Mouse (Mus musculus): ENCODE measurements at regions not wholly inside any gene's neighbourhood (a gene's known extent, or its start where the extent isn't known, plus 50 kb on each side); places are given as distances from the start of the nearest gene placed in this dataset.
A peak's percentile ranks its signal among the peaks of the same experiment; 100 is the strongest.

DNA sequence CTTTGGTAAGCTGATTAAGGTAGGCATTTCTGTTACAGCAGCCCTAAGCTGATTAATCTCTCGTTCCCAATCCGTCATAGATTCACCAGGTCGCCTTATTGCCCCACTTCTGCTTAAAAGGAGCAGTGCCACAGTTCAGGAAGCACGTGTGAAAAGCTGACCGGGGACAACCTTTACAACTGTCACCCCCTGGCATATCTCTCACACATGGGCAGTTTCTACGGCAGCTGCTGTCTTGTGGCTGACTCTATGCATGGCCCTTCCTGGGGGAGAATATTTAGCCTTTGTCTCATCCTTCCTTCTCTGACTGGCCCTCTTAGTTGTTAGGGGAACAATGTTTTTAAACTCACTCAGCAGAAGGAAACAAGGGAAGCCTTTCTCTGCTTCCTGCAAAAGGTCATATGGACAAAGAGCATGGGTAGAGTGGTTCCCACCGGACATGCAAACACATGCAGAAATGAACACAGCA lies 290.9 kb upstream of the Rnaseh2b start:
- peak; percentile 36 for DNase-seq (ENCODE audit: low spot score)

DNA sequence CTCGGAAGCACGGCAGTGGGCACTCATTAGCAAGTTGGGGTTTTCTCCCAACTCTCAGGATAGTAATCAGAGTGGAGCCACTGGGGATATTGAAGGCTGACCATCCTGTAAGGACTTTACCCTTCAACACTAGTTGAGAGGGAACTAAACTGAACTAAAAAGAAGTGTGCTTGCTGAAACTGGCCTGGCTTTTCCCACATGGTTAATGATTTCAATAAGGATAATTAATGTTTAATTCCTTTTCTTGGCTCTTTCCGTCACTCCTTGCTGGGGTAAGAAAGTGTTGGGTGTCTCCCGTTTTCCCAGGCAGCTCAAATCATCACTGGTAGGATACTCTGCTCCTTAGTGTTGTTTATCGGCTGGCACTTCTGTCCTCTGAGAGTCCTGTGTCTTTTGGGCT lies 290.3 kb upstream of the Rnaseh2b start:
- no peak for DNase-seq (ENCODE audit: low spot score)

DNA sequence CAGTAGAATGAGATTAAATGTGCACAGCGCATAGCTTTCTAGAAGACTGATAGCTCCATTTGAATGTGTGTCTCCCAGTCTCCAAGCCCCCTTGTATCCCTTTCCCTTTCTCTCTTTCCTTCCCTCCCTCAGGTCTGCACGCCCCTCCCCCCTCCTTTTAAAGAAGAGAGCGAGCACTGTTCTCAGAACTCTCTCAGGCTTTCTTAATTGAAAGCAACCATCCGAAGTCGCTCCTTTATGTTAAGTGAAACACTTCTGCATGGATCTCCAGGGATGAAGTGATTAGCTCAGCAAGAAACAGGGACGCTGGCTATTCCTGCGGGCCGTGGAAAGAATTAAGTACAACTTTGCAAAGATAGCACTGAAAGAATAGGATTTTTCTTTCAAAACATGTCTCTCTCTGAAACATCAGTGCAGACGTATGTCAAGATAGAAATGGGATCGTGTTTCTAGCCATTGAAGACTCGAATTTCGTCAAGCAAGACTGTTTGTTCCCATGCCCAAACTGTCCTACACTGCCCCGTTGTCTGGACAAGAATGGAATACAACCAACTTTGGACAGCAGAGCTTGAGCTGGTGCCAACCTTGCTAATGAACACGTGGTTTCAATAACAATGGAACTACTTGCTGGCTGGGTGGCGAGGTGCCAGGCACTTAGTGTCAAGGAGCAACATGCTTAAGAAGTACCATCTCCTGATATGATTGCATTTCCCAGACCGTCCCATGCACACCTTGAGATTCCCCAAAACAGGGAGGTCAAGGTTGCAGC lies 289.2 kb upstream of the Rnaseh2b start:
- peak; percentile 24 for DNase-seq (ENCODE audit: low spot score)

DNA sequence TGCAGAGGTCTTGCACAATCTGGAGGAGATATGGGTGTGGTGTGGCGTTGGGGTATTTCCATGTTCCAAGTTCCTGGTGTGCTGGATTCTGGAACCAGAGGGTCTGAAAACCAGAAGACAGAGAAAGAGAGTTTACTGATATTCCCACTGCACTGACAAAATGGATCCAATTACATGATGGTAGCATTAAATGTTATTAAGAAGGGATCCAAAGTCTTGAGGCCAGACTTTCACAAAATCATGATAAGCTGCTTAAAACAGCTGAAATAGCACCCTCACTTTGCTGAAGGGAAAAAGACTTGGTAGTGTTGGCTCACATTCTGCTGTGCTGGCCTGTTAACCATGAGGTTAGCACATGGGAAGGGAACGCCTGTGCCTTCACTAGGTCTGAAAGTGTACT lies 288.6 kb upstream of the Rnaseh2b start:
- DNase-seq (ENCODE audit: low spot score): no peak

- no peak for DNase-seq (ENCODE audit: low spot score)
These were observed 283.7 kb upstream of the Rnaseh2b start for GRCm38 (mm10) chr14:62008707-62009106.

GRCm38 (mm10) chr14:62018804-62019203 lies 273.6 kb upstream of the Rnaseh2b start:
- DNase-seq (ENCODE audit: low spot score): no peak

- DNase-seq (ENCODE audit: low spot score): no peak
These were observed 271.4 kb upstream of the Rnaseh2b start for GRCm38 (mm10) chr14:62020996-62021395.

GRCm38 (mm10) chr14:62022193-62022592 lies 270.2 kb upstream of the Rnaseh2b start:
- no peak for DNase-seq (ENCODE audit: low spot score)

- DNase-seq (ENCODE audit: low spot score): no peak
These were observed 269.4 kb upstream of the Rnaseh2b start for GRCm38 (mm10) chr14:62023022-62023421.

DNA sequence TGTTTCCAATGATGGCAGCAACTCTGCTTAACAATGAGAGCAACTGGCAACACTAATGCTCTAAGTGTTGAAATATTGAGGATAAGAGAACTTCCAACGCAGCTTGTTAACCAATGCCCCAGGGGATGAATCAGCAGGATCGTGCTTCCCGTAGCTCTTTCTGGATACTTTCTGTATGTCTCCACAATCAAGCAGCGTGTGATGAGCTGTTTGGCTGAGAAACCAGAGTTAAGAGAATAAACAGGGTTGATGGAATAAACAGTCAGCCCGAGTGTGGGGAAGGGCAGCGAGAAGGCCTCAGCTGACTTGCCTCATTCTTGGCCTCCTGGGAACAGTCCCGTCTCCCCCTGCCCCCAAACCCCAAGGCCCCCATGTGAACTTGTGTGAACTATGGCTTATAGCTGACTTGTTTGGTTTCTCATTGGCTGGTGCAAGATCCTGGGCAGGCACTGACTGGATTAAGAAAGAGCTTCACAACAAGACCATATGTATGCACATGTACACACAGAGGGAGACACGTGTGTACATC lies 264.6 kb upstream of the Rnaseh2b start:
- DNase-seq (ENCODE audit: low spot score): no peak

- DNase-seq (ENCODE audit: low spot score): no peak
These were observed 262.3 kb upstream of the Rnaseh2b start for GRCm38 (mm10) chr14:62030059-62030458.

- DNase-seq (ENCODE audit: low spot score): no peak
These were observed 258.7 kb upstream of the Rnaseh2b start for GRCm38 (mm10) chr14:62033661-62034060.

GRCm38 (mm10) chr14:62034664-62035063 lies 257.7 kb upstream of the Rnaseh2b start:
- no peak for DNase-seq (ENCODE audit: low spot score)

DNA sequence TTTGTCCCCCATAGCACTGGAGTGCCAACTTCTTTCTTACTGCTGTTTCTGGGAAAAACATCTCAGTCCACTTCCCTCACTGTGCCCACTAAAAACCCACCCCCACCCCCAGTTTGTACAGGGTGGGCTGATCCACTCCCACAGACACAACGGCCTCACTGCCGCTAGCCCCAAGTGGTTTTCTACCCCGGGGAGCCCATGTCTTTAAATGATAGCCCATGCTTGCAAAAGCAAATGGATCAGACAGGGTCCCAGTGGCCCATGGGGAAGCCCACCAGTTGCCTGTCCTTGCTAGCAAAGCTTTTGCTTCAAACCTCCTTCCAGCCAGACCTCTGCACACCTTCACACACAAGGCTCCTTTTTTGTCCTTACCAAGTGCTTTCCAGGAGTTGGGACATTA lies 257.0 kb upstream of the Rnaseh2b start:
- no peak for DNase-seq (ENCODE audit: low spot score)

DNA sequence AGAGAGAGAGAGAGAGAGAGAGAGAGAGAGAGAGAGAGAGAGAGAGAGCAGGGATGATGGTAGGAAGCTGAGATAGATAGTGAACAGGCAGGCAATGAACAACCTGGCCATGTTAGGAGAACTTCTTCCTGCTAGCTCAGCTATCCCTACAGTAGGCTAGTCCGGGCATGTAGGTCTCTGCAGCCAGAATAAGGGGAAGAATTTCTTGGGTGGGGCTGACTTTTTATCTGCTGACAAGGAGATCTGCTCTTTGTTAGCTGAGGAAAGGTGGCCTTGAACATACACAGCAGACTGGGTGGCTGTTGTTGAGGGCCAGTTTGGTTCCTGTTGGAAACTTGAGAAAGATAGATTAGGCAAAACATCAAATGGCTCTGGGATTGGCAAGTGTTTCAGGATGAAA lies 254.9 kb upstream of the Rnaseh2b start:
- no peak for DNase-seq (ENCODE audit: low spot score)

DNA sequence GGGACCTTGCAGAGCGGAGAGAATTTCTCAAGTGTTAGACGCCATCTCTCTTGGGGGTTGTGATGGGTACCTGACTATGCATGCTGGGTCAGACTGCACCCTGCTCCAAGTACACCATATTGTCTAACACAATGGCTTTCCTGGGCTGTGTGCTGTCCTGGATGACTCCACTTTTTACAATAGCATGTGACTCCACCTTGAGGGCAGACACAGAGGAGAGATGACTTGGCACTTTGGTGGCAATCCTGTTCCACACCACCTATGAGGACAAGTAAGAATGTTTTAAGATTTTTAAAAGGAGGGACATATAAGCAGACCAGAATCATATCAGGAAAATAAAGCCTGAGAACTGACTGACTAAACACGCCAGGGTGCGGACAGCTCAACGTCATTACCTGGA lies 254.5 kb upstream of the Rnaseh2b start:
- no peak for DNase-seq (ENCODE audit: low spot score)

GRCm38 (mm10) chr14:62042305-62043116 lies 249.9 kb upstream of the Rnaseh2b start:
- DNase-seq (ENCODE audit: low spot score): peak; percentile 64

- DNase-seq (ENCODE audit: low spot score): no peak
These were observed 249.3 kb upstream of the Rnaseh2b start for GRCm38 (mm10) chr14:62043117-62043422.

GRCm38 (mm10) chr14:62050941-62051340 lies 241.4 kb upstream of the Rnaseh2b start:
- no peak for DNase-seq (ENCODE audit: low spot score)

- no peak for DNase-seq (ENCODE audit: low spot score)
These were observed 240.5 kb upstream of the Rnaseh2b start for GRCm38 (mm10) chr14:62051923-62052322.

DNA sequence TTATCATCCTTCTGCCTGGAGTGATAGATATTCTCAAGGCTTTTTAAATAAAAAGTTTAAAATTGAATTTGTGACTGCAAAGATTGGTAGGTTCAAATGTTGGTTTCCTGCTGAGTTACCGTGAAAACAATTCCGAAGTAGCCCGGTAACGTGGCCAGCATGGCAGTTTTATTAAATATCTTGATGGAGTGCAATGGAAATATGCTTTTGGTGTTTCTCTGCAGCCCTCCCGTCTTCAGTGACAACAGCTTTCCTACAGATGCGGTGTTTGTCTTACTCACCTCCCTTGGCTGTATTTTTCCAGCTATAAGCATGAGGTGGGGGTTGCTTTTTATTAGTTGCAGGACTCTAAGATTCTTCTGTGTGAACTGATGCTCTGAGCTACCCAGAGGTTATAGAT lies 239.4 kb upstream of the Rnaseh2b start:
- no peak for DNase-seq (ENCODE audit: low spot score)

- DNase-seq (ENCODE audit: low spot score): no peak
These were observed 235.3 kb upstream of the Rnaseh2b start for GRCm38 (mm10) chr14:62057096-62057495.

- no peak for DNase-seq (ENCODE audit: low spot score)
These were observed 234.3 kb upstream of the Rnaseh2b start for GRCm38 (mm10) chr14:62058100-62058499.
